Mouse (Mus musculus): Measurements from ENCODE around the gene Hist1h4h. TPM values are rescaled to one million over a fixed set of nuclear protein-coding genes. Genes with fewer than 3 reads are reported as not detected.
"Not testable (repeated sequence)": the region's sequence is repeated elsewhere in the genome, so short reads cannot be mapped to it uniquely, and the experiment has no call there.

Hist1h4h gene
- total RNA-seq, 2 experiments from 2014 or later, result 329 to 333 TPM

DNA sequence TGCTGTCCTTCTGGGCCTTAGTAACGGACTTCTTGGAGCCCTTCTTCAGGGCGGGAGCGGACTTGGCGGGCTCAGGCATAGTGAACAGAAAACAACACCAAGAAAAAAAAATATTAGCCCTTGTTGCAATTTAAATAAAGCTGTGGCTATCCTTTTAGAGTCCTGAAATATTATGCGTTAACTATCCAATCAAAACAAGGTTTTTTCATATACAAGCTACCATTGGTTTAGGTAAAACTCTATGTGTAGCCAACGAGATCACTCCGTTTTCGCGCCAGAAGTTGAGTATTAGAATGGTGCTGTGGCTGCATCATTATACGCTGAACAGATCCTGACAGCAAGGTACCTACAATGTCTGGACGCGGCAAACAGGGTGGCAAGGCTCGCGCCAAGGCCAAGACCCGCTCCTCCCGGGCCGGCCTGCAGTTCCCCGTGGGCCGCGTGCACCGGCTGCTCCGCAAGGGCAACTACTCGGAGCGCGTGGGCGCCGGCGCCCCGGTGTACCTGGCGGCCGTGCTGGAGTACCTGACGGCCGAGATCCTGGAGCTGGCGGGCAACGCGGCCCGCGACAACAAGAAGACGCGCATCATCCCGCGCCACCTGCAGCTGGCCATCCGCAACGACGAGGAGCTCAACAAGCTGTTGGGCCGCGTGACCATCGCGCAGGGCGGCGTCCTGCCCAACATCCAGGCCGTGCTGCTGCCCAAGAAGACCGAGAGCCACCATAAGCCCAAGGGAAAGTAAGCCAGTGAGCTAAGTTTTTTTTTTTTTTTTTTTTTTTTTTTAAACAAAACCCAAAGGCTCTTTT lies 2.9 kb downstream of the Hist1h4h start, which contains the start of gene Hist1h2af:
TSS of gene Hist1h2af (plus strand) at position 347 of the 808 bp plus-strand sequence.
- DNase-seq (ENCODE audit: low spot score in 2 of 2), result peak; percentile 58 to 72

DNA sequence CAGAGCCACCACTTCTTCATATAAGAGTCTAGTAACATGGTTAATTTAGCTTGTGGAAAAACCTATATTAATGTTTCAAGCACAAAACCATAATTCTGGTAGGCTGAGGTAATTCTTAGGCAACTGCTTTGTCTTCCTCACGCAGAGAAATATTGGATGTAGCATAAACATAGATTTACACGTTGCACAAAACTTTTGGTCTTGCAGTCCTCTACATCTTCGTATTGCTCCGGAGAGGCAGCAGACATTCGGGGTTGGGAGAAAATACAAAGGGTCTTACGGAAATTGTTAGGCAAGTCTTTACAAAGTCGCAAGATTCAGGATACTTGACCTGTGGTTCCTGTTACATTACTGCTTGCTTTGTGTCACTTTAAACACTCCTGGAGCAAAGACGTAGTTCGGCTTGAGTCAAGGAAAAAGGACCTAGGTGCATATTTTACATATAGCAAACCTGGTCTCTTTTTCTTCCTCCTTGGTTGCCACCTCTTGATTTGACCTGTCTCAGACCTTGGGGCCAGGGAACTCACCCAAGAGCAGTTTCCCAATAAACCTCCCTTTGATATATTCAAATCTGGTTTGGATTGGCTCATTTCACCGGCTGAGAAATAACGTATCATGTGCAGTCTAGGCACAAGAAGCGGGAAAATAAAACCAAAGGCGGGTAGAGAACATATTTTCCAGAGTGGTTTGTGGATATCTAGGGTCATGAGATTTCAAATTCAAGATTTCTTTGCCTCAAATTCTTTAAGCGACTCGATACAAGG lies 3.7 kb downstream of the Hist1h4h start:
- DNase-seq (ENCODE audit: low spot score in 2 of 2), result no peak

- peak; percentile 88 to 91 for DNase-seq (ENCODE audit: low spot score in 2 of 2)
Observed at GRCm38 (mm10) chr13:23535137-23536075, 4.6 kb downstream of the Hist1h4h start, which contains the start of gene Hist1h3g. Hist1h3g (plus strand) TSS chr13:23535422.

GRCm38 (mm10) chr13:23536076-23536822 lies 5.4 kb downstream of the Hist1h4h start:
- DNase-seq (ENCODE audit: low spot score in 2 of 2), result no peak

DNA sequence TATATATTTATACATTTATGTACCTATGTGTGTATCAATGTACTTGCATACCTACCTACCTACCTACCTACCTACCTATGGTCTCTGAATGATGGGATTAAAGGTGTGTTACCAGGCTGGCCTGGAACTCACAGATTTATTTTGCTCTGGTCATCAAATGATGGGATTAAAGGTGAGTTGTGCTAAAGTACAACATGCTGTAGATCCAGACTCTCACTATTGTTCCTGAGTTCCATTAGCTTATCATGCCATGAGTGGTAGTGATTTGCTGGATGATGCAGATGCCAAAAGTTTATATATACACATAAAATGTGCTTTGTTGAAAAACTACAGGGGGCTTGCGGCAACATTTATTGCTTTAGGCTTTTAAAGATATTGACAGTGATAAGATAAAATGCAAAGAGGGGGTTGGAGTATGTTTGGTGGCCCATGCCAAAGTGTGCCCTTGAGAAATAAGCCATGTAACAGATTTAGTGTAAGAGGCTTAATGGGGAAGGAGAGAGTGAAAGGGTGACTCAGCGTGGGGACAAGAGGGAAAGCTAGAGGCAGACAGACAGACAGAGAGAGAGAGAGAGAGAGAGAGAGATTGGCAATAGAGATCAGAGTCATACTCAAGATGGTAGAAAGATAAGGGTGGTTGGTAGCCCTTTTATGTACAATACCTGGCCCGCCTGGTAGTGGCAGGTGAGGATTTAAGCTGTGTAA lies 6.3 kb downstream of the Hist1h4h start:
- no peak for DNase-seq (ENCODE audit: low spot score in 2 of 2)

- no peak for DNase-seq (ENCODE audit: low spot score in 2 of 2)
Observed at GRCm38 (mm10) chr13:23538249-23538648, 7.4 kb downstream of the Hist1h4h start.

- not testable (repeated sequence) for DNase-seq (ENCODE audit: low spot score in 2 of 2)
Observed at GRCm38 (mm10) chr13:23539821-23540220, 9.0 kb downstream of the Hist1h4h start.

GRCm38 (mm10) chr13:23541497-23541896 lies 10.6 kb downstream of the Hist1h4h start:
- no peak for DNase-seq (ENCODE audit: low spot score in 2 of 2)

DNA sequence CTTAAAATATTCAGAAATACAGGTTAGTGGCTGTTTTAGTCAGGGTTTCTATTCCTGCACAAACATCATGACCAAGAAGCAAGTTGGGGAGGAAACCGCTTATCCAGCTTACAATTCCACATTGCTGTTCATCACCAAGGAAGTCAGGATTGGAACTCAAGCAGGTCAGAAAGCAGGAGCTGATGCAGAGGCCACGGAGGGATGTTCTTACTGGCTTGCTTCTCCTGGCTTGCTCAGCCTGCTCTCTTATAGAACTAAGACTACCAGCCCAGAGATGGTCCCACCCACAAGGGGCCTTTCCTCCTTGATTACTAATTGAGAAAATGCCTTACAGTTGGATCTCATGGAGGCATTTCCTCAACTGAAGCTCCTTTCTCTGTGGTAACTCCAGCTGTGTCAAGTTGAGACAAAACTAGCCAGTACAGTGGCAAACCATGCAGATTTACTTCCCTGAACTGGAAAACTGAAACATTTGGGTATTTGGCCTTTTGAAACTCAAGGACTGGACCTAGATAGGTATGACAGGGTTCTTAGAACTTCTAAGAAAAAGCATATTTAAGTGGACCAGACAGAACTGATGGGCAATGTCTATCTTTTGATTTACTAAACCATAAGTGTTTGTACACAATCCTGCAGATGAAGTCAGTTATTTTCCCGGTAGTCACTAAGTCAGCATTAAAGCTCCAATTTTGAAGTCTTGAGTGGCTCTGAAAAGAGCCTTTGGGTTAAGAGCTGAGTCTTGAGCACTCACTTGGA lies 11.6 kb downstream of the Hist1h4h start:
- DNase-seq (ENCODE audit: low spot score in 2 of 2), result not testable (repeated sequence)

- DNase-seq (ENCODE audit: low spot score in 2 of 2), result peak in 1 of 2 experiments; percentile 69
Observed at GRCm38 (mm10) chr13:23542999-23543607, 12.3 kb downstream of the Hist1h4h start, which contains the start of gene Hist1h2bh. Hist1h2bh (minus strand) TSS chr13:23543392.

DNA sequence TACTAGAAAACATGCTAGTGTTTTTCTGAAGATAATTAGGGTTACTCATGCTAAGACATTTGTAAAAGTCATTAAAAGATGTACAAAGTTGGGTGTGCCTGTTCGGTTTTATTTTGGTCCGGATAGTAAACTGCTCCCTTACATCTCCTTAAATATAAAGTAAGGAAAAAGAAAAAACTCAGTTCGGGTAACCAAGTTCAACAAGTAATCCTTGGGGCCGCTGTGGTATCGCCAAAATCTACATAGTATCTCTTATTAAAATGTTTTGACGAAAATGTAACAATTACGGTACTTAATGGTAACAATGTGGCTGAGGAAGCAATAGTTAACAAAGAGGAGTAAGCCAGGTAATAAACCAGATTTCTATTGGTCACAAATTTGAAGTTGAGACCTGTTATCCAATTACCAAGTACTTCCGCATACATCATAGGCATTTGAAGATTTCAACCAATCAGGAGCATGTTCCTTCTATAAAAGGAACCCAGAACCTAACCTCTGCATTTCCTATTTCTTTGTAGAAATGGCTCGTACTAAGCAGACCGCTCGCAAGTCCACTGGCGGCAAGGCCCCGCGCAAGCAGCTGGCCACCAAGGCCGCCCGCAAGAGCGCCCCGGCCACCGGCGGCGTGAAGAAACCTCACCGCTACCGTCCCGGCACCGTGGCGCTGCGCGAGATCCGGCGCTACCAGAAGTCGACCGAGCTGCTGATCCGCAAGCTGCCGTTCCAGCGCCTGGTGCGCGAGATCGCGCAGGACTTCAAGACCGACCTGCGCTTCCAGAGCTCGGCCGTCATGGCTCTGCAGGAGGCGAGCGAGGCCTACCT lies 13.3 kb downstream of the Hist1h4h start, which contains the start of gene Hist1h3f:
TSS of gene Hist1h3f (plus strand) at position 88 of the 822 bp plus-strand sequence.
- DNase-seq (ENCODE audit: low spot score in 2 of 2), result peak; percentile 59 to 66

DNA sequence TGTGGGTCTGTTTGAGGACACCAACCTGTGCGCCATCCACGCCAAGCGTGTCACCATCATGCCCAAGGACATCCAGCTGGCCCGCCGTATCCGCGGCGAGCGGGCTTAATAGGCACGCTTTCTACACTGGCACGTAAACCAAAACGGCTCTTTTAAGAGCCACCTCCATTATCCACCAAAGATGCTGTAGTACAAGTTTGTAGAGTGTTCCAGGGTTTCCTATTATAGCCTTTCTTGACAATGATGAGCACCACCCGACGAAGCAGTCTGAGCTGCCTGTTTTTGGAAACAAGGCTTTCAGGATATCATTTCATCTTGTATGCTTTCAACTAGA lies 13.9 kb downstream of the Hist1h4h start:
- not testable (repeated sequence) for DNase-seq (ENCODE audit: low spot score in 2 of 2)

GRCm38 (mm10) chr13:23546694-23547093 lies 15.8 kb downstream of the Hist1h4h start:
- no peak for DNase-seq (ENCODE audit: low spot score in 2 of 2)

- DNase-seq (ENCODE audit: low spot score in 2 of 2), result no peak
Observed at GRCm38 (mm10) chr13:23550761-23551145, 19.9 kb downstream of the Hist1h4h start.

- peak; percentile 83 to 94 for DNase-seq (ENCODE audit: low spot score in 2 of 2)
Observed at GRCm38 (mm10) chr13:23551146-23551834, 20.4 kb downstream of the Hist1h4h start, which contains the start of gene Hist1h4f. Hist1h4f (minus strand) TSS chr13:23551648.

Measured in left cerebral cortex, adult 18-20 months (tissue).